Mouse (Mus musculus) left cerebral cortex, adult 8-10 months (tissue): ENCODE measurements at regions not wholly inside any gene's neighbourhood (a gene's known extent, or its start where the extent isn't known, plus 50 kb on each side); places are given as distances from the start of the nearest gene placed in this dataset.

ENCODE experiments used
- DNase-seq, 2 experiments: peaks; one replicate each; pipeline ENCODE4 v3.0.0; 2022; ENCODE audit warnings: low spot score in 2 of 2

GRCm38 (mm10) chr4:81005507-81006328, 95.3 kb downstream of the Lurap1l start:
- DNase-seq, result no peak

- no peak for DNase-seq
Measured at GRCm38 (mm10) chr4:81006546-81006945, 96.1 kb downstream of the Lurap1l start.

- DNase-seq, result no peak
Measured at GRCm38 (mm10) chr4:81021850-81022249, 111.4 kb downstream of the Lurap1l start.

GRCm38 (mm10) chr4:81023436-81023983, 113.1 kb downstream of the Lurap1l start:
- no peak for DNase-seq

- DNase-seq, result no peak
Measured at GRCm38 (mm10) chr4:81027558-81027957, 117.1 kb downstream of the Lurap1l start.

DNA sequence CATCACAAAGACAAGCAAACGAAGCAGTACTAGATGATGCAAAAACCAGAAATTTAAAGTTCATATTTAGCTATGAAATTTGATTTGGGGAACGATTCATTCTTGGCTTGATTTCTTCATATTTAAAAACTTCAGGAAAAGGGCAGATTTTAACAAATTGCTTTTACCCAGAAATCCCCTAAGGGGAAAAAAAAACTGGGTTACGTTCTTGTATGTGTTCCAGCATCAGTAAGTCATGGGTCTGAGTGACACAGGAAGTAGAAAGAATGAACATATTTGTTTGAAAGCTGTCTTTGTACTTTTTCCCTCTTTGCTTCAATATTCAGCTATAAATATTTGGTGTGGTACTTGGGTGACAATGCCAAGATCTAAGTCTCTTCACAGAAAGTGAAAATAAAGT, 120.2 kb downstream of the Lurap1l start:
- no peak for DNase-seq

GRCm38 (mm10) chr4:81037336-81037902, 127.0 kb downstream of the Lurap1l start:
- DNase-seq, result no peak

DNA sequence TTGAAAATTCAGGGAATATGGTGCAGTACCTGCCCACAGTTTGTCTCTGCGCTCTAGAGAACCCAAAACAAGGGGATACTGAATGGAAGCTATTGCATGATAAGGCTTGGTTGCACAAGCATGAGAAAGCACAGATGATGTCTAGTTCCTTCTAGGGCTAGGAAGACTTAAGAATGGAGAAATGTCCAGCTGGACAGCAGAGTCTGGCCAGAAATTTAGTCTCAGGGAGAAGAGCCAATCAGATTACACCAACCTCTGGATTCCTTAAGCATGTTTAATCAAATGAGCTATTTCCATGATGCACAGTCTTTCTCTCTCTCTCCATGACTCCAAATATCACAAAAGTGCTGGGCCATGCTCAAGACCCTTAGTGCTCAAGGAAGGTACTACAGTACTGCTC, 147.8 kb downstream of the Lurap1l start:
- DNase-seq, result no peak

GRCm38 (mm10) chr4:81058809-81059208, 148.4 kb downstream of the Lurap1l start:
- DNase-seq, result no peak

DNA sequence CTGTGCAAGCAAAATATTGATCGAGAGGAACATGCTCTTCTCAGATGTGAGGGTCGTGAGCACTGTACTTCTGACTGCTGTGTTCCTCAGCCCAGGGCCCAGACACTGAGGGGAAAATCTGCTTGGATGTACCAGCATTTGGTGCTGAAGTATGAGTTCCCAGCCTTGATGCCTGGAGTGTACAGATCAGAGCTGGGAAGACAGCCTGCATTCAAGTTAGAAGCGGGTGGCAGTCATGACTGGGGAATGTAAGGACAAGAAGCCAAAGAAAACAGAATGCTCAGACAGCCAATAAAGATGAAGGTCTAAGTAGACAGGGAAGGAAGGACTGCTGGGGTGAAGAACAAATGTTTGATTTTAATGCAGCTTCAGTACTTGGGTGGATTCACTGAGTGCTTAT, 148.9 kb downstream of the Lurap1l start:
- no peak for DNase-seq

GRCm38 (mm10) chr4:81082290-81082947, 172.0 kb downstream of the Lurap1l start:
- DNase-seq, result no peak

- DNase-seq, result no peak
Measured at GRCm38 (mm10) chr4:81085188-81085587, 174.7 kb downstream of the Lurap1l start.

DNA sequence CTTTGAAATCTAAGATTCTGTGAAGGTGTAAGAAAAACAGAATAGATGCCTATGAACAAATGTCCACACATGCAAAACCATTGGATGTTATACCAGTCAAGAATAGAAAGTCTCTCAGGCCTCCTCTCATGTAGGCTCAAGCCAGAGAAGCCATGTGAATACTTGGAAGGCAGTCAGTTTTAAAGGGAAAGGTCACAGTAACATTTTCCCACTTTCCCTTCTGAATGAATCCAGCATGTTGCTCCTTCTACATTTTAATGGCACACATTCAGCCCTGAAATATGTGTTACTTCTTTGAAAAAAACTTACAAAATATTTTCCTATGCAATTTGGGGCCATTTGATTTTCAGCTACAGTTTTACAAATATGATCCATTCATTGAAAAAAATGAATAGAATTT, 186.1 kb downstream of the Lurap1l start:
- DNase-seq, result no peak

GRCm38 (mm10) chr4:81097597-81097996, 187.2 kb downstream of the Lurap1l start:
- DNase-seq, result no peak

GRCm38 (mm10) chr4:81101049-81101448, 190.6 kb downstream of the Lurap1l start:
- DNase-seq, result no peak

DNA sequence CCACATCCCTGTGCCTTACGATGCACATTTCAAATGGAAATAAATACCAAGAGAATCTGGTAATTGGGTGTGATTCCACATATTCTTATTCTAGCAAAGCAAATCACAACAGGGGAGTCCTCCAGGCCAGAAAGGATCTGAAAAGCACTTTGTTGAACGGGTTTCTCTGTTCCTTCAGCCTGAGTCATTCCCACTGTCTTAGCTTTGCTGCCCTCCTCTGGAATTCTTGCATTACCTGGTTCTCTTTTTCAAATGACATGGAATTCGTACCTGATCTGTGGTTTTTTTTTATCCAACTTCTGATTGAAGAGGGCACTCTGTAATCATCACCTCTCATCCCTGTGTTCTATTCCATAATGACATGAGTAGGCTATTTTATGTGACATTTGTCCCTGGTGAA, 200.9 kb downstream of the Lurap1l start:
- no peak for DNase-seq

- no peak for DNase-seq
Measured at GRCm38 (mm10) chr4:81116411-81116810, 206.0 kb downstream of the Lurap1l start.

DNA sequence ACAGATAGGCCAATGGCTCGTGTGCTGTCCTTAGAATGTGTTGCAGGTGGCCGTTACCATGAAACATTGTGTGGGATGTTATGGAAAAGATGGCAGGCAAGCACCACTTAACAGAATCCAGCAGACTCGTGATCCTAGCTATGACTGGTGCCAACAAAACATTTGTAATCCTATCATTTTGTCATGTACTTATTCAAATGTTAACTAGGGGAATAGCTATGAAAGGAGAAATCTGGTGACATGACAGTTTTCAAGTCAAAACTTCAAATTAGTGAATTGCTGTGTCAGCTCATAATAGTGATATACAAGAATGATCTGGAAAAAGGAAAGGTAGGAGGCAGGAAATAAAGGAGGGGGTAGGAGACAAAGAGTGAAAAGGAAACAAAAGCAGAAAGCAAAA, 213.7 kb downstream of the Lurap1l start:
- no peak for DNase-seq

DNA sequence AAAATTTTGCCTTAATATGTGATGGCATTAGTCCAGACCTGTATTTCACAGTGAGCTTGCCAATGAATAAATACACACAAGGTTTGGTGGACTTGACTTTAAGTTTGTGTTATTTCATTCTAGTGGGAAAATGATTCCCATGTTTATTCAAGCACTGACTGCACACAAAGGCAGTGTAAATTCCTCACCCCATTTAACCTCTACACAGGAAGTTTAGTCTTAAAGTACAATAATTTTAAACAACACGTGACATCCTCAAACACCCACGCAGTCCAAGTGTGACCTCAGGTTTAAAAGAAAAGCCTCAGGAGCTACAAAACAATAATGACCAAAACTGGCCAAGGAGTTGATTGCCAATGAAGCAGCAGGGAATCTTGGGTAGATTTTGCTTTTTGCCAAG, 219.4 kb downstream of the Lurap1l start:
- no peak for DNase-seq

DNA sequence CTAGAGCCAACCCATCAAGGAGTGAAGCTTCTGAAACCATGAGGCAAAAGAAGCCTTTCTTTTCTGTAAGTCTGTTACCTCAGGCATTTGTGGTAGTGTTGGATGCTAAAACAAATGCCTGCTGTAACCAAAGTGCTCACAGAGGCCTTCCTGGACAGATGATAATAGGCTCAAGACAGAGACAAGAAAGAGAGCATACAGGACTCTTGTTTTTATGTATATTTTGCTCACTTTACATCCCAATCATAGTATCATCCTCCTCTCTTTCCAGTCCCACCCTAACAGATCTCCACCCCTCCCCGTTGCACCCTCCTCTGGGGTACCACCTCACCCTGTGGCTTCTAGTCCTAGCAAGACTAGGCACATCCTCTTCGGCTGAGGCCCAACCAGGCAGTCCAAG, 262.7 kb downstream of the Lurap1l start:
- DNase-seq, result no peak

DNA sequence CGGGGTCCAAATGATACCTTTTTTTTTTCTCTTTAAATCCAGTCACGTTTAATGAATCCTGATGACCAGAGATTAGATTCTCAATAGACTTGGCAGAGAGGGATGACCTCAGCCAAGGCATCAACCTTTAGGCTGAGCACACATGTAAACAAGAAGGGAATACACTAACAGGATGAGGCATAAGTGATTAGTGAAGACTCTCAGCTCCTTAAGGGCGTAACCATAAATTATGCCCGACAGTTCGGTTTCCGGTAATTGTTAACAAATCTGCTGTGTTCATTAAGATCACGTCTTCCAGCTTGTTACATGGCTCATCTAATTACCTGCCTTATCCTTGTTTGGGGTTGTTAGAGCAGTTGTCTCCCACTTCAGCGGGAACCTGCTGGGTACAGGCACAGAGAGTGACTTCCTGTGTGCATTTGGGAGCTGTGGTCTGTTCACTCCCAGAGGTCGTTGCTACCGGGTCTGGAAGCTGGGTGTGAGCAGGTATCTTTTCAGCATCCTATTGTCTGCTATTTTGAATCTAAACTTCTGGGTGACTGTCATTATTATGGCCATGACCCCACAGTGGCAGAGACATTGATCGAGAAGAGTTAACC, 265.1 kb downstream of the Mpdz start:
- DNase-seq, result no peak
